Comparison of ENCODE assay signal across 32 mouse cellular contexts in genomic region chr14:52017662-52018061, GRCm38 (mm10). TPM values are rescaled to one million over a fixed set of nuclear protein-coding genes. Genes with fewer than 3 reads are reported as not detected.
DNase-seq lines count a peak whose midpoint lies in the region; ATAC-seq and TF ChIP-seq lines count a peak whose summit lies in the region.
"Had no signal": no experiment of that assay in that cellular context is flagged by ENCODE, and none has a peak within 500 bp of the region (broad histone marks: within the 10 kb centered on the region; RNA-seq: fewer than 3 reads in every experiment).

No protein-coding gene starts in this region.

- H3K27me3 ChIP-seq in testis, adult 2 months (ENCODE audit: control insufficient read depth, insufficient read depth, low read length) = no peaks in the 10 kb centered on the region
- no peaks in the 10 kb centered on the region for H3K27me3 ChIP-seq in intestine, embryonic 15.5 days (replicated peaks)
- H3K27me3 ChIP-seq: CH12.LX; heart, embryonic 15.5 days; kidney, embryonic 15.5 days; limb, embryonic 13.5 days; midbrain, embryonic 13.5 days had no signal

- H3K36me3 ChIP-seq in testis, adult 2 months (ENCODE audit: control insufficient read depth, insufficient read depth, low read length) = no peaks in the 10 kb centered on the region
- H3K36me3 ChIP-seq in intestine, embryonic 15.5 days = no peaks in the 10 kb centered on the region
- H3K36me3 ChIP-seq: heart, embryonic 15.5 days; kidney, embryonic 15.5 days; limb, embryonic 13.5 days; midbrain, embryonic 13.5 days had no signal

- peak overlapping the region; percentile 60 for H3K4me2 ChIP-seq in intestine, embryonic 15.5 days (replicated peaks)
- H3K4me2 ChIP-seq: heart, embryonic 15.5 days had no signal

- H3K4me1 ChIP-seq in testis, adult 2 months (ENCODE audit: control insufficient read depth, insufficient read depth, low read length) = peaks cover 9% of the 10 kb centered on the region
- H3K4me1 ChIP-seq in intestine, embryonic 15.5 days (replicated peaks) = peaks cover 36% of the 10 kb centered on the region

- no peak for TF ChIP-seq CTCF in testis, adult 2 months (IDR thresholded peaks at IDR 0.05; ENCODE audit: control insufficient read depth, insufficient read depth, insufficient replicate concordance, low read depth, low read length)

- DNase-seq in heart, adult 11 months = peak; percentile 87
- DNase-seq in heart, postnatal 10 days = no peak
- DNase-seq in testis, postnatal 10 days (ENCODE audit: low spot score) = no peak
- DNase-seq in right cerebral cortex, postnatal 36 days (ENCODE audit: low spot score in 2 of 2) = no peak
- DNase-seq in urinary bladder, postnatal 4 days (ENCODE audit: low spot score in 2 of 2) = no peak
- DNase-seq: adrenal gland, postnatal 14 days; B cell, adult 2 months; forebrain, postnatal 0 days; gastrocnemius, postnatal 25 days; kidney, adult 11 months; layer of hippocampus, adult 9-11 months; lung, adult 18-20 months; lung, postnatal 14 days; thymus, postnatal 14 days had no signal

- WGBS in intestine, embryonic 15.5 days = 67% methylated on average over 4 of the region's 4 CpGs

- intact Hi-C loops in heart, postnatal 10 days (cut with DNase I) = no loop called here

- no peaks in the 10 kb centered on the region for H3K9me3 ChIP-seq in intestine, embryonic 15.5 days
- H3K9me3 ChIP-seq: forebrain, embryonic 10.5 days; heart, embryonic 15.5 days; kidney, embryonic 15.5 days; limb, embryonic 13.5 days; midbrain, embryonic 13.5 days had no signal

- no peak overlapping the region for H3K9ac ChIP-seq in intestine, embryonic 15.5 days
- H3K9ac ChIP-seq: forebrain, postnatal 0 days; heart, embryonic 15.5 days; kidney, embryonic 15.5 days; limb, embryonic 13.5 days; midbrain, embryonic 13.5 days had no signal

- no peak for ATAC-seq in intestine, embryonic 15.5 days
- ATAC-seq: forebrain, postnatal 0 days; hindbrain, embryonic 16.5 days; midbrain, embryonic 13.5 days had no signal

- H3K27ac ChIP-seq in testis, adult 2 months (ENCODE audit: control insufficient read depth, insufficient read depth, low read depth, low read length) = no peak overlapping the region
- H3K27ac ChIP-seq in intestine, embryonic 15.5 days = peak overlapping the region; percentile 30; the same call in 1 of the 2 replicates
- H3K27ac ChIP-seq: heart, embryonic 15.5 days; limb, embryonic 13.5 days had no signal

- TF ChIP-seq POLR2A in testis, adult 2 months (IDR thresholded peaks at IDR 0.05; ENCODE audit: control insufficient read depth, low read depth, low read length) = no peak

- peak overlapping the region; percentile 6; the same call in 1 of the 2 replicates for H3K4me3 ChIP-seq in testis, adult 2 months (ENCODE audit: control insufficient read depth, low read depth, low read length)
- no peak overlapping the region for H3K4me3 ChIP-seq in intestine, embryonic 15.5 days (replicated peaks)
- H3K4me3 ChIP-seq: heart, embryonic 15.5 days; kidney, embryonic 15.5 days; limb, embryonic 13.5 days; midbrain, embryonic 13.5 days had no signal

RNA-seq across cellular contexts. Expression of gene Tmem253, which starts 2.2 kb away (rescaled TPM):
- total RNA-seq in heart, postnatal 10 days (2021) = 1 to 10 TPM in 1 of 2 experiments, under 1 TPM in 1; 0.82 to 1.7 TPM
- 2.0 and 2.1 TPM in 2 replicates for polyA plus RNA-seq in testis, adult 2 months (2012; rRNA removed)
- 50.1 and 60.0 TPM in 2 replicates for polyA plus RNA-seq in intestine, embryonic 15.5 days (2015; fragmentation: Nextera tagmentation; extraction: Ambion mirVana)
- total RNA-seq: monocyte, adult 5-6 weeks; neutrophil, adult 5-6 weeks had no signal

RNA-seq across cellular contexts. Expression of gene Zfp219, which starts 2.9 kb away (rescaled TPM):
- total RNA-seq in heart, postnatal 10 days (2021) = 10 to 100 TPM; 33.8 to 38.0 TPM
- polyA plus RNA-seq in testis, adult 2 months (2012; rRNA removed) = 161 and 174 TPM in 2 replicates
- 29.7 and 29.8 TPM in 2 replicates for polyA plus RNA-seq in intestine, embryonic 15.5 days (2015; fragmentation: Nextera tagmentation; extraction: Ambion mirVana)

RNA-seq across cellular contexts. Expression of gene Olfr221, which starts 24.6 kb away (rescaled TPM):
- total RNA-seq in heart, postnatal 10 days (2021) = not detected
- polyA plus RNA-seq in testis, adult 2 months (2012; rRNA removed) = 0.45 and 0.53 TPM in 2 replicates
- not detected in 2 replicates for polyA plus RNA-seq in intestine, embryonic 15.5 days (2015; fragmentation: Nextera tagmentation; extraction: Ambion mirVana)
- total RNA-seq: adrenal gland, postnatal 14 days; CH12.LX; forebrain, postnatal 0 days; gastrocnemius, postnatal 25 days; heart, adult 8-10 months; heart, postnatal 4 days; left cerebral cortex, adult 18-20 months; left cerebral cortex, postnatal 25 days; megakaryocyte progenitor cell, adult 5-6 weeks; monocyte, adult 5-6 weeks; neutrophil, adult 5-6 weeks had no signal
- polyA plus RNA-seq: forebrain, embryonic 10.5 days; forebrain, postnatal 0 days; heart, embryonic 15.5 days; hindbrain, embryonic 16.5 days; kidney, embryonic 15.5 days; large intestine, adult 2 months; limb, embryonic 13.5 days; midbrain, embryonic 13.5 days; stomach, postnatal 0 days had no signal

RNA-seq across cellular contexts. Expression of gene Arhgef40, which starts 33.1 kb away (rescaled TPM):
- total RNA-seq in heart, postnatal 10 days (2021) = 10 to 100 TPM; 52.7 to 57.9 TPM
- 5.6 and 6.6 TPM in 2 replicates for polyA plus RNA-seq in testis, adult 2 months (2012; rRNA removed)
- 64.4 and 65.9 TPM in 2 replicates for polyA plus RNA-seq in intestine, embryonic 15.5 days (2015; fragmentation: Nextera tagmentation; extraction: Ambion mirVana)

Comparison
In these comparisons a context has a peak if more than half of its experiments do, and no peak if none do; other contexts are left out.
1. RNA of gene Tmem253, which starts 2.2 kb away (polyA plus RNA-seq): 50.1 to 60.0 TPM in intestine, embryonic 15.5 days; 2.0 to 2.1 TPM in testis, adult 2 months; every median in the first group is over 10 times any median in the second.